Mouse (Mus musculus) thymus, adult 2 months (tissue): ENCODE measurements around the gene Ppp1r3a.
"Not testable (repeated sequence)": the region's sequence is repeated elsewhere in the genome, so short reads cannot be mapped to it uniquely, and the experiment has no call there.

Source experiments
- CTCF ChIP-seq: fragments of 200-500 bp; IDR thresholded peaks from 2 replicates; pipeline ENCODE4 v1.5.1; 2012; ENCODE audit warnings: mild to moderate bottlenecking, control low read depth, low read length, moderate library complexity, borderline replicate concordance; ENCODE audit not compliant: control insufficient read depth, poor library complexity, insufficient read depth; ENCODE audit errors: extremely low read depth
- POLR2A ChIP-seq: fragments of 200-500 bp; IDR thresholded peaks from 2 replicates; pipeline ENCODE4 v1.6.1; 2012; ENCODE audit warnings: mild to moderate bottlenecking, low read length, control low read depth, moderate library complexity; ENCODE audit not compliant: control insufficient read depth, poor library complexity, insufficient read depth; ENCODE audit errors: extremely low read depth

- TF ChIP-seq CTCF, POLR2A: not testable (repeated sequence)
These were observed 87.4 kb downstream of the Ppp1r3a start for GRCm38 (mm10) chr6:14667651-14668050.
